Mouse (Mus musculus) intestine, postnatal 0 days (tissue): Measurements from ENCODE around the gene Zfp365. TPM values are rescaled to one million over a fixed set of nuclear protein-coding genes. Genes with fewer than 3 reads are reported as not detected.

ENCODE experiments used
- ATAC-seq: fragments of 200-750 bp; cut with Nextera tagmentation; 2 replicates; pipeline ENCODE4 v1.8.0; 2017; ENCODE audit warnings: mild to moderate bottlenecking, moderate TSS enrichment, moderate library complexity
- H3K27ac ChIP-seq: fragments of 300-500 bp; sonication (generic); 2 replicates; pipeline ENCODE4 v1.5.1; 2014; ENCODE audit warnings: mild to moderate bottlenecking, low read depth, low read length, moderate library complexity
- H3K27me3 ChIP-seq: fragments of 300-500 bp; sonication (generic); replicated peaks from 2 replicates; pipeline ENCODE4 v1.6.1; 2014; ENCODE audit warnings: low read length, mixed read lengths; ENCODE audit not compliant: control insufficient read depth, insufficient read depth
- H3K36me3 ChIP-seq: fragments of 300-500 bp; sonication (generic); 2 replicates; pipeline ENCODE4 v1.6.1; 2014; ENCODE audit warnings: mild to moderate bottlenecking, moderate library complexity; ENCODE audit not compliant: control insufficient read depth, insufficient read depth
- H3K4me1 ChIP-seq: fragments of 300-500 bp; sonication (generic); replicated peaks from 2 replicates; pipeline ENCODE4 v1.6.1; 2014; ENCODE audit warnings: antibody characterized with exemption, low read length, mixed read lengths; ENCODE audit not compliant: control insufficient read depth, insufficient read depth
- H3K4me2 ChIP-seq: fragments of 300-500 bp; sonication (generic); replicated peaks from 2 replicates; pipeline ENCODE4 v1.6.1; 2014; ENCODE audit warnings: low read depth, mild to moderate bottlenecking, moderate library complexity
- H3K4me3 ChIP-seq: fragments of 300-500 bp; sonication (generic); 2 replicates; pipeline ENCODE4 v1.5.1; 2014; ENCODE audit warnings: low read depth, low read length
- H3K9ac ChIP-seq: fragments of 300-500 bp; sonication (generic); 2 replicates; pipeline ENCODE4 v1.6.1; 2014; ENCODE audit warnings: mild to moderate bottlenecking, low read depth, low read length
- H3K9me3 ChIP-seq: fragments of 300-500 bp; sonication (generic); 2 replicates; pipeline ENCODE4 v1.6.1; 2016; ENCODE audit warnings: mixed run types; ENCODE audit not compliant: control insufficient read depth
- CTCF ChIP-seq: sonication (generic); IDR thresholded peaks from 2 replicates; pipeline ENCODE4 v1.5.1; 2016; ENCODE audit warnings: low read depth, mild to moderate bottlenecking, control low read depth, antibody characterized with exemption, moderate library complexity
- WGBS: fragments of 180-500 bp; shearing (Covaris S2); extraction: QIAGEN DNeasy Blood & Tissue Kit; methylation state at CpG from one replicate; pipeline ENCODE4 v1.1.7; 2014; 5-methylcytosine and 5-hydroxymethylcytosine counted together
- polyA plus RNA-seq: library from polyadenylated mRNA; unstranded; fragments of >200 nt; fragmentation: Nextera tagmentation; extraction: Ambion mirVana; gene quantifications from 2 replicates; pipeline ENCODE4 v1.2.1, GENCODE M21; 2015

Gene Zfp365
- polyA plus RNA-seq, 1 experiment from 2014 or later = 0.47 TPM

- no peak for ATAC-seq
- no peak overlapping the region for H3K27ac ChIP-seq
- no peak overlapping the region for H3K9ac ChIP-seq
- WGBS = 70% methylated on average over 4 of the region's 4 CpGs
- H3K27me3 ChIP-seq = no peaks in the 10 kb centered on the region
- TF ChIP-seq CTCF = no peak
- H3K36me3 ChIP-seq = no peaks in the 10 kb centered on the region
- no peak overlapping the region for H3K4me2 ChIP-seq
- no peak overlapping the region for H3K4me3 ChIP-seq
- H3K4me1 ChIP-seq = no peaks in the 10 kb centered on the region
- H3K9me3 ChIP-seq = no peaks in the 10 kb centered on the region
These were observed 13.3 kb downstream of the Zfp365 start for GRCm38 (mm10) chr10:67898949-67899675.

- no peak overlapping the region for H3K9ac ChIP-seq
- no peak overlapping the region for H3K4me2 ChIP-seq
- no peaks in the 10 kb centered on the region for H3K27me3 ChIP-seq
- no peak overlapping the region for H3K27ac ChIP-seq
- H3K9me3 ChIP-seq = no peaks in the 10 kb centered on the region
- no peaks in the 10 kb centered on the region for H3K36me3 ChIP-seq
- no peak for ATAC-seq
- 91% methylated on average over 9 of the region's 9 CpGs for WGBS
- no peaks in the 10 kb centered on the region for H3K4me1 ChIP-seq
- no peak for TF ChIP-seq CTCF
- H3K4me3 ChIP-seq = no peak overlapping the region
These were observed 14.0 kb downstream of the Zfp365 start for GRCm38 (mm10) chr10:67898355-67898935.

- TF ChIP-seq CTCF = no peak
- H3K4me2 ChIP-seq = no peak overlapping the region
- WGBS = 85% methylated on average over 6 of the region's 6 CpGs
- no peak overlapping the region for H3K27ac ChIP-seq
- no peaks in the 10 kb centered on the region for H3K9me3 ChIP-seq
- no peak overlapping the region for H3K4me3 ChIP-seq
- ATAC-seq = no peak
- H3K36me3 ChIP-seq = no peaks in the 10 kb centered on the region
- no peak overlapping the region for H3K9ac ChIP-seq
- H3K4me1 ChIP-seq = no peaks in the 10 kb centered on the region
- H3K27me3 ChIP-seq = no peaks in the 10 kb centered on the region
These were observed 15.2 kb downstream of the Zfp365 start for GRCm38 (mm10) chr10:67897281-67897680.

DNA sequence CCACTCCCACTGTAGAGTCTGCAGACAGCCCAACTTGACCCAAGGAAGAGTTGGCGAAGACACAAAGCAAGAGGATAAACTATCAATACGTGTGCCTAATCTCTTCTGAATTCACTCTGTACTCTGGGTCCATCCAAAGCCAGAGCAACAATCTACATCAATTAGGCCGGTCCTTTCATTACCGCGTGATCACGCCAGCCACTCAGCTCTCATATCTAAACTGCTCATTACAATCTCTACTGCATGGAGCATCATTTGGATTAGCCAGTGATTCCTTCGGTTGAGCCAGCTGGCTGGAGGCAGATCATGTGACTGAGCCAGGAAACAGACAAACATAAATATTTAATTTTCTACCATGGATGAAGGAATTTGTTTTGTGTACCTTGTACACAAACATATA, 17.8 kb downstream of the Zfp365 start:
- Histone ChIP-seq H3K27me3 (no peaks in the 10 kb centered on the region), H3K9ac (no peak overlapping the region), H3K4me1 (no peaks in the 10 kb centered on the region), H3K27ac (no peak overlapping the region), H3K4me3 (no peak overlapping the region), H3K36me3 (no peaks in the 10 kb centered on the region), H3K9me3 (no peaks in the 10 kb centered on the region), H3K4me2 (no peak overlapping the region)
- TF ChIP-seq CTCF = no peak
- WGBS = 82% methylated on average over 7 of the region's 7 CpGs
- ATAC-seq = no peak

DNA sequence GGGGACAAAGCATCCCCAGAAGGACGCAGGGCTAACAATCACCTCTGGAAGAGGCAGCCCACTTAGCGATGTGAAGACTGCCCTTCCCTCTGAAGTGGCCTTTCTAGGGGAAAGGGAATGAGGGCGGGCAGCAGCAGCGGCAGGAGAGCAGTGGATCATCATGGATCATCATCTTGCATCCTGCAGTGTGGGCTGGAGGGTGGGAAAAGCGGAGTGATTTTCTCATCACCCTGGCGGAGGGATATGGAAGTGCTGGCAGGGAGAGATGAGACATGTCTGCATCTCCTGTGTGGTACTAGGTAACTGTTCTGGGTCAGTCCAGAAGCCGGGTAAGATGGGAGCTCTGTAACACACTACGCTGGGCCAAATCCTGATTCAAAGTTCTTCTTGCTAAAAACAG, 18.4 kb downstream of the Zfp365 start:
- H3K9ac ChIP-seq = no peak overlapping the region
- H3K36me3 ChIP-seq = no peaks in the 10 kb centered on the region
- H3K4me3 ChIP-seq = no peak overlapping the region
- no peaks in the 10 kb centered on the region for H3K4me1 ChIP-seq
- ATAC-seq = no peak
- H3K27me3 ChIP-seq = no peaks in the 10 kb centered on the region
- H3K27ac ChIP-seq = no peak overlapping the region
- 71% methylated on average over 8 of the region's 8 CpGs for WGBS
- TF ChIP-seq CTCF = no peak
- H3K9me3 ChIP-seq = no peaks in the 10 kb centered on the region
- no peak overlapping the region for H3K4me2 ChIP-seq

DNA sequence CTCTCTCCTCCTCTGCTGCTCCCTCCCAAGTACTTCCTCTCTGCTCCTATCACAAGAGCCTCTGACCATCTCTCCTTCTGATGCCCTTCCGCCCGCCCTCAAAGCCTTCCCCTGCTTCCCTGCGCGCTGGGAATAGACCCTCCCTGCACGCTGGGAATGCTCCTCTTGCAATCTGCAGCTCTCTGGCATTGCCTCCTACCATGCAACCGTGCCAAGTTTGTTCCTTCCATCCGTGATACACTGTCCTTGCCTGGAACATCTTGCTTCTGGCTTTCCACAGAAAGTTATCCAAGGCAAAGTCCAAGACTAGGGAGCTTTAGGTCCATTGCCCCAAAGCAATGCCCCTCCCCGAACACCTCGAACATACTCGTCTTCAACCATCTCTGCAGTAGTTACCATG, 19.2 kb downstream of the Zfp365 start:
- WGBS = 86% methylated on average over 10 of the region's 10 CpGs
- Histone ChIP-seq H3K4me2 (no peak overlapping the region), H3K4me3 (no peak overlapping the region), H3K9me3 (no peaks in the 10 kb centered on the region), H3K4me1 (no peaks in the 10 kb centered on the region), H3K36me3 (no peaks in the 10 kb centered on the region), H3K9ac (no peak overlapping the region), H3K27ac (no peak overlapping the region), H3K27me3 (no peaks in the 10 kb centered on the region)
- no peak for ATAC-seq
- TF ChIP-seq CTCF = no peak
